Mouse (Mus musculus) thymus, adult 2 months (tissue): ENCODE measurements at regions not wholly inside any gene's neighbourhood (a gene's known extent, or its start where the extent isn't known, plus 50 kb on each side); places are given as distances from the start of the nearest gene placed in this dataset.

Source experiments
- CTCF ChIP-seq: fragments of 200-500 bp; IDR thresholded peaks from 2 replicates; pipeline ENCODE4 v1.5.1; 2012; ENCODE audit warnings: mild to moderate bottlenecking, control low read depth, low read length, moderate library complexity, borderline replicate concordance; ENCODE audit not compliant: control insufficient read depth, poor library complexity, insufficient read depth; ENCODE audit errors: extremely low read depth
- POLR2A ChIP-seq: fragments of 200-500 bp; IDR thresholded peaks from 2 replicates; pipeline ENCODE4 v1.6.1; 2012; ENCODE audit warnings: mild to moderate bottlenecking, low read length, control low read depth, moderate library complexity; ENCODE audit not compliant: control insufficient read depth, poor library complexity, insufficient read depth; ENCODE audit errors: extremely low read depth

- no peak for TF ChIP-seq CTCF
- TF ChIP-seq POLR2A: no peak
Measured at GRCm38 (mm10) chr15:7725505-7725904, 85.1 kb upstream of the Gdnf start.
